Mouse (Mus musculus): ENCODE results near the gene 5730522E02Rik. TPM values are rescaled to one million over a fixed set of nuclear protein-coding genes. Genes with fewer than 3 reads are reported as not detected.

Gene 5730522E02Rik
- polyA plus RNA-seq, 1 experiment from 2014 or later = 12.3 TPM

DNA sequence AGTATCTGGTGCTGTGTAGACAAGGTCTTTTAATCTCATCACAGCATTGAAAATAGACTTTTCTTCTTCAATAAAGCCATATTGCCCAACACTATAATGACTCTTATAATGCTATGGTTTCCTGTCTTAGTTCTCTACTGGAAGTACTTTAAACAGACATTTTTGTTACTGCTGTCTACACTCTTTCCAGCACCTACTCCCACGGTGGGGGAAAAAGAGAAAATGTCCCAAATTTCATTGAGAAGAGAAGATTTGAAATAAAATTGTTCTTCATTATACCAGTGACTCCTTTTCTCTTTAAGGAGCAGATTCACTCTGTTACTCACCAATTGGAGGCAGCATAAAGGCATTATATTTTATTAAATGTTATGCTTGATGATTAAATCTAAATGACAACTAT lies 72.5 kb downstream of the 5730522E02Rik start:
- H3K36me3 ChIP-seq (ENCODE audit: control insufficient read depth, insufficient read depth, low read length) = no peaks in the 10 kb centered on the region

DNA sequence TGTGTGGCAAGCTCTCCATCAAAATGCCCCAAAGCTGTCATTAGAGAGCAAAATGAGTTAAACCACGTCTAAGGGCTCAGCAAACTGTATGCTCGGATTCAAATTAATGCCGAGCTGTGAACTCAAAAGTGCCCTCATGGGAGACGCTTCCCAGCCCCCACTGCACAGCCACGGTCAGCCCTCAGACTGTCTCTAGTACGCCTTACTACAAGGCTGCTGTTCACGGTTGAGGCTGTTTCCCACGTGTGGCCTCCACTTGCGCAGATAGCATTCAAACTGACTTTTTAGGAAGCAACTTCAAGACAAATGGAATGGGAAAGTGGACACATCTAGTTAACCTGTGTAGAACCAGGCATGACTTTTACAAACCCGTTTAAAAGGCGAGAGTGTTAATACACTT lies 79.7 kb downstream of the 5730522E02Rik start:
- Histone ChIP-seq H3K9ac (ENCODE audit: low read depth, low read length) (no peak overlapping the region), H3K27me3 (replicated peaks; ENCODE audit: control insufficient read depth, insufficient read depth, low read length) (no peaks in the 10 kb centered on the region), H3K4me3 (ENCODE audit: low read length) (no peak overlapping the region), H3K4me1 (ENCODE audit: control insufficient read depth, insufficient read depth, low read depth, low read length) (no peaks in the 10 kb centered on the region), H3K36me3 (ENCODE audit: control insufficient read depth, insufficient read depth, low read length) (no peaks in the 10 kb centered on the region), H3K27ac (ENCODE audit: low read depth, low read length) (no peak overlapping the region), H3K4me2 (ENCODE audit: low read length) (no peak overlapping the region), H3K9me3 (ENCODE audit: control insufficient read depth, low read length) (no peaks in the 10 kb centered on the region)
- 53% methylated on average over 11 of the region's 11 CpGs for WGBS
- ATAC-seq = no peak

More for the DNA sequence above, 72.5 kb downstream of the 5730522E02Rik start:
- no peak overlapping the region for H3K4me2 ChIP-seq (ENCODE audit: low read length)
- H3K27ac ChIP-seq (ENCODE audit: low read depth, low read length) = no peak overlapping the region
- no peaks in the 10 kb centered on the region for H3K9me3 ChIP-seq (ENCODE audit: control insufficient read depth, low read length)
- no peak overlapping the region for H3K9ac ChIP-seq (ENCODE audit: low read depth, low read length)
- no peak overlapping the region for H3K4me3 ChIP-seq (ENCODE audit: low read length)
- 84% methylated on average over 1 of the region's 1 CpGs for WGBS
- no peaks in the 10 kb centered on the region for H3K27me3 ChIP-seq (replicated peaks; ENCODE audit: control insufficient read depth, insufficient read depth, low read length)
- no peaks in the 10 kb centered on the region for H3K4me1 ChIP-seq (ENCODE audit: control insufficient read depth, insufficient read depth, low read depth, low read length)
- no peak for ATAC-seq

DNA sequence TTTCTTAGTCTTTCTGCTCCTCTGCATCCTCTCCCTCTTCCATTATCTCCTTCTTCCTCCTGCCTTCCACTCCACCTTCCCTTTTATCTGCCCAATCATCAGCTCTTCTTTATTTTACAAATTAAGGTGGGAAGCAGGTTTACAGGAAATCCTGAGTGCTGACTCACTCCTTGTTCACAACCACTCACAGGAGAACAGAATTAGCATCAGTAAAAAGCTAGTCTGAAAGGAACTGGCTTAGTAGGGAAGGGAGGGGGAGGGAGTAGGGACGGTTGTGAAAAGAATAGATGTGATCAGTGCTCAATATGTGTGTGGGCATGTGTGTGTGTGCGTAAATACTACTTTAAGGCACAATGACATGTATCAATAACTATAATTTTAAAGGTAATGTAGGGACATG lies 81.5 kb downstream of the 5730522E02Rik start:
- Histone ChIP-seq H3K9ac (ENCODE audit: low read depth, low read length) (no peak overlapping the region), H3K27me3 (replicated peaks; ENCODE audit: control insufficient read depth, insufficient read depth, low read length) (no peaks in the 10 kb centered on the region), H3K4me1 (ENCODE audit: control insufficient read depth, insufficient read depth, low read depth, low read length) (no peaks in the 10 kb centered on the region), H3K9me3 (ENCODE audit: control insufficient read depth, low read length) (no peaks in the 10 kb centered on the region), H3K4me2 (ENCODE audit: low read length) (no peak overlapping the region), H3K4me3 (ENCODE audit: low read length) (no peak overlapping the region), H3K36me3 (ENCODE audit: control insufficient read depth, insufficient read depth, low read length) (no peaks in the 10 kb centered on the region), H3K27ac (ENCODE audit: low read depth, low read length) (no peak overlapping the region)
- no peak for ATAC-seq
- WGBS = 51% methylated on average over 2 of the region's 2 CpGs

DNA sequence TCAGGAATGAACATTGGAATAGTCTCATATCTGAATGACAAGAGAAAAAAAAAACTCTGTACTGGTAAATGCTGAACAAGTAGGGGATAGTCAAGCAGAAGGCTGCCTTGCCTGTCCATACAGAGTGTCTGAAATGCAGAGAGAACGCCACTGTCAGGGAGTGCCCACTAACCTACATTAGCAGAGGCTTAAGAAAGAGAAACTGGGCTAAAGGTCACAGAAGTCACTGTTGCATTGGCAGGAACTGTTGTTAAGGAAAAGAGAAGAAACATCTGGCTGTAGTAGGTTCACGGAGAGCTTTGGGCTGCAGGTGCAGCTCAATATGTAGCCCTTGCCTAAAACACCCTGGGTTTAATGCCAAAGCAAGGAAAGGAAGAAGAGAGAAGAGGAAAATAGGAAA lies 82.2 kb downstream of the 5730522E02Rik start:
- Histone ChIP-seq H3K9me3 (ENCODE audit: control insufficient read depth, low read length) (no peaks in the 10 kb centered on the region), H3K27me3 (replicated peaks; ENCODE audit: control insufficient read depth, insufficient read depth, low read length) (no peaks in the 10 kb centered on the region), H3K4me2 (ENCODE audit: low read length) (no peak overlapping the region), H3K9ac (ENCODE audit: low read depth, low read length) (no peak overlapping the region), H3K36me3 (ENCODE audit: control insufficient read depth, insufficient read depth, low read length) (no peaks in the 10 kb centered on the region), H3K27ac (ENCODE audit: low read depth, low read length) (no peak overlapping the region), H3K4me1 (ENCODE audit: control insufficient read depth, insufficient read depth, low read depth, low read length) (no peaks in the 10 kb centered on the region), H3K4me3 (ENCODE audit: low read length) (no peak overlapping the region)
- WGBS = 59% methylated on average over 2 of the region's 2 CpGs
- no peak for ATAC-seq

DNA sequence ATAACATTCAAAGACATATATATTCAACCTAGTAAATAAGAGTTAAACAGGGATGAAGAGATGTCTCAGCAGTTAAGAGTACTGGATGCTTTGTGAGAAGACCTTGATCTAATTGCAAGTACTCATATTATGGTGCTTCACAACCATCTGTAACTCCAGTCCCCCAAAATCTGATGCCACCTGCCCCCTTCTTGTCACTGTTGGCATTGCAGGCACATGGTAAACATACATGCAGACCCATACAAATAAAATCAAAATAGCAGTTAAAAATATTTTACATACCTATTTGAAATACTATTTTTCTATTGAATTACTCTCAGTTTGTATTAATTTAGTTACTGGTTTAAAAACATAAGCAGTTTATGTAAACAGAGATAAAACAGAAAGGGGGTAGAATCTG lies 84.6 kb downstream of the 5730522E02Rik start:
- H3K36me3 ChIP-seq (ENCODE audit: control insufficient read depth, insufficient read depth, low read length) = no peaks in the 10 kb centered on the region
- H3K9me3 ChIP-seq (ENCODE audit: control insufficient read depth, low read length) = no peaks in the 10 kb centered on the region
- no peak overlapping the region for H3K4me3 ChIP-seq (ENCODE audit: low read length)
- no peaks in the 10 kb centered on the region; the same call in 1 of the 2 replicates for H3K4me1 ChIP-seq (ENCODE audit: control insufficient read depth, insufficient read depth, low read depth, low read length)
- no peak overlapping the region for H3K27ac ChIP-seq (ENCODE audit: low read depth, low read length)
- no peak overlapping the region for H3K9ac ChIP-seq (ENCODE audit: low read depth, low read length)
- ATAC-seq = no peak
- H3K27me3 ChIP-seq (replicated peaks; ENCODE audit: control insufficient read depth, insufficient read depth, low read length) = no peaks in the 10 kb centered on the region
- H3K4me2 ChIP-seq (ENCODE audit: low read length) = no peak overlapping the region

DNA sequence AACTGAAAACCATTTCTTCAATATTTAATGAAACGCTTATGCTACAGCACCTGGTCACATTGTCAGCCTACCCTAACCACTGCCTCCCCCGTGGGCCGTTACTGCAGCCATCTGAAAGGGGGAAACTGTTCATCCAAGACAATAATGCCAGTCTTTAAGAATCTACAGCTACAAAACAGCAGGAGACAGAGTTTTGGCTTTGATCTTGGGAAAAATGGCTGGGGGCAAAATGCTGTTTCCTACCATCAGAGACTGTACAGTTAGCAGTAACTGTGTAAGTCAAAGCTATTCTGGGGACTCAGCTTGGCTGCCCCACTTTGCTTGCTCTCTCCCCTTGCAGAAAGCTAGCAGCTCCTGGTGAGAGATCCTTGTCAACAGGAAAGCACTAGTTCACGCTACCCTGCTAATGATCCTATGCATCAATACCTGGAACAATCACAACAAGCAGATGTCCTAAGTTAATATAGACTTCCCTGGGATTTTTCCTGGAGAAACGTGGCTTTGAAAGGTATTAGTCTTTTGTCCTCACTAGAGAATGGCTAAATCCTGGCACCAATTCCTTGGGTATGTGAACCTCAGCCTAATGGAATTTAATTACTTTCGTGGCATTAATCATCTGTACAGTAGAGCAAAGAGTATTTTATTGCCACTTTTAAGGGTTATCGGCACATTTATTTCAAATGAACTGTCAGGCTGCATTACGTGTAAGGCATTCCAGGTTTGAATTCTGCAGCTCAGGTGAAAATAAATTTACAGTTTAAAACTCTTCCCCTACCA lies 89.6 kb downstream of the 5730522E02Rik start:
- Histone ChIP-seq H3K9me3 (ENCODE audit: control insufficient read depth, low read length) (no peaks in the 10 kb centered on the region), H3K27me3 (replicated peaks; ENCODE audit: control insufficient read depth, insufficient read depth, low read length) (no peaks in the 10 kb centered on the region), H3K4me2 (ENCODE audit: low read length) (no peak overlapping the region), H3K4me3 (ENCODE audit: low read length) (no peak overlapping the region), H3K4me1 (ENCODE audit: control insufficient read depth, insufficient read depth, low read depth, low read length) (no peaks in the 10 kb centered on the region; the same call in 1 of the 2 replicates), H3K36me3 (ENCODE audit: control insufficient read depth, insufficient read depth, low read length) (no peaks in the 10 kb centered on the region), H3K27ac (ENCODE audit: low read depth, low read length) (no peak overlapping the region), H3K9ac (ENCODE audit: low read depth, low read length) (no peak overlapping the region)
- 38% methylated on average over 8 of the region's 8 CpGs for WGBS
- no peak; the same call in 1 of the 2 replicates for ATAC-seq

DNA sequence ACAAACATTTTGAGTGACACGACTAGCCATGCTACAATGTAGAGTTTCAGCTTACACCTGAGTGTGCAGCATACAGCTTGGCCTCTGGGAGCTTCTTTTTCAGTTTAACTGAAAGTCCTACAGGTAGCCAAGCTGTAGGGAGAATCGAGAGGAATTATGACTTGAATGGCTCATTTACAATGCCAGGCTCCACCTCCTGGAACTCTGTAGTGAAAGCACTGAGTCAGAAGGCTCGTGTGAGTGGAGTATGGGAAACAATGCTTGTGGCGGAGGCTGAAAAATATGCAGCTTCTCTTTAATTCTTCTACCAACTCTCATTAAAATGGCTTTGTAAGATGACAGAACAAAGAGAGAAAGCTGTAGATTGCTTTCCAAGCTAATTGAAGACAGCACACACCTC lies 92.9 kb downstream of the 5730522E02Rik start:
- H3K9ac ChIP-seq (ENCODE audit: low read depth, low read length) = no peak overlapping the region
- H3K4me2 ChIP-seq (ENCODE audit: low read length) = no peak overlapping the region
- no peak for ATAC-seq
- no peak overlapping the region for H3K27ac ChIP-seq (ENCODE audit: low read depth, low read length)
- WGBS = 49% methylated on average over 4 of the region's 4 CpGs
- H3K4me3 ChIP-seq (ENCODE audit: low read length) = no peak overlapping the region
- no peaks in the 10 kb centered on the region for H3K9me3 ChIP-seq (ENCODE audit: control insufficient read depth, low read length)
- no peaks in the 10 kb centered on the region for H3K36me3 ChIP-seq (ENCODE audit: control insufficient read depth, insufficient read depth, low read length)
- H3K4me1 ChIP-seq (ENCODE audit: control insufficient read depth, insufficient read depth, low read depth, low read length) = no peaks in the 10 kb centered on the region; the same call in 1 of the 2 replicates
- no peaks in the 10 kb centered on the region for H3K27me3 ChIP-seq (replicated peaks; ENCODE audit: control insufficient read depth, insufficient read depth, low read length)

DNA sequence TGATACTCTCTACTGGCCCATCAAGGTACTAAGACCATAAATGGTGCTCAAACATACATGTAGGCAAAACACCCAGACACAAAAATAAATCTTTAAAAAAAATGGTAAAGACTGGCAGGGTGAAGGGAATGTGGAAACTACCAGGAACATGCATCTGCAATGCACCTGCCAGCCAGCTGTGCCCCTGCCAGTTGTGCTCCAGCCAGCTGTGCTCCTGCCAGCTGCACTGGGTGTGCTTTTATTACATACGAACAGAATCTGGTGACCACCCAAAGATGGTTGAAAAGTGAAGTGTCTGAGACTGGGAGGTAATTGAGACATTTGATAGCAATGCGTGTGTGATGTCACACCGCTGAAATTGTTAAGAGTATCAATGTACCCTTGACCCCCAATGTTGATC lies 98.4 kb downstream of the 5730522E02Rik start:
- no peaks in the 10 kb centered on the region for H3K27me3 ChIP-seq (replicated peaks; ENCODE audit: control insufficient read depth, insufficient read depth, low read length)
- H3K4me2 ChIP-seq (ENCODE audit: low read length) = no peak overlapping the region
- no peak for ATAC-seq

DNA sequence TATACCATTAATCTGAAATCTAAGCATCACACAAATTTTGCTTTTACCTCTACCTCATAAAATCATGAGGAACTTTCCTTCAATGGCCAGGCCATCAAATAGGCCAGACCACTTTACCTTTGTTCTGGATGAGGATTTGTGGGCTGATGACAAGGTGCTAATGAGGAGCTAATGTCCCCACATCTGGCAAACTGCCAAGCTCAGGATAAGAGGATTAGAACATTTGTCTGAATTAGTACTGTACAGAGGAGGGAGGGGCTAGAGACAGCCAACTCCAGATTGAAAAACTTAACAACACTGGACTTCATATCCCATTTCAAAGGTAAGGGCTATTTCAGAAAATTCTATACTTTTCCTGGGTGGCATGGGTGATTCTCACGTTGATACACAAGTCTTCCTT lies 101.9 kb downstream of the 5730522E02Rik start:
- H3K4me3 ChIP-seq (ENCODE audit: low read length) = no peak overlapping the region
- peaks cover 4% of the 10 kb centered on the region for H3K4me1 ChIP-seq (ENCODE audit: control insufficient read depth, insufficient read depth, low read depth, low read length)
- peak; percentile 42; the same call in 1 of the 2 replicates for ATAC-seq
- H3K27me3 ChIP-seq (replicated peaks; ENCODE audit: control insufficient read depth, insufficient read depth, low read length) = no peaks in the 10 kb centered on the region
- no peak overlapping the region for H3K4me2 ChIP-seq (ENCODE audit: low read length)
- H3K9me3 ChIP-seq (ENCODE audit: control insufficient read depth, low read length) = no peaks in the 10 kb centered on the region
- no peaks in the 10 kb centered on the region for H3K36me3 ChIP-seq (ENCODE audit: control insufficient read depth, insufficient read depth, low read length)
- H3K9ac ChIP-seq (ENCODE audit: low read depth, low read length) = no peak overlapping the region
- H3K27ac ChIP-seq (ENCODE audit: low read depth, low read length) = no peak overlapping the region
- 86% methylated on average over 1 of the region's 1 CpGs for WGBS

More for the DNA sequence above, 98.4 kb downstream of the 5730522E02Rik start:
- 84% methylated on average over 3 of the region's 3 CpGs for WGBS
- no peaks in the 10 kb centered on the region for H3K36me3 ChIP-seq (ENCODE audit: control insufficient read depth, insufficient read depth, low read length)
- H3K4me3 ChIP-seq (ENCODE audit: low read length) = no peak overlapping the region
- H3K4me1 ChIP-seq (ENCODE audit: control insufficient read depth, insufficient read depth, low read depth, low read length) = no peaks in the 10 kb centered on the region
- no peaks in the 10 kb centered on the region for H3K9me3 ChIP-seq (ENCODE audit: control insufficient read depth, low read length)
- H3K9ac ChIP-seq (ENCODE audit: low read depth, low read length) = no peak overlapping the region
- no peak overlapping the region for H3K27ac ChIP-seq (ENCODE audit: low read depth, low read length)

Data from hindbrain, embryonic 16.5 days (tissue).